Mouse (Mus musculus): ENCODE measurements around the gene Dusp15.

The Dusp15 gene

GRCm38 (mm10) chr2:152933614-152934013 lies 17.9 kb downstream of the Dusp15 start:
- in situ Hi-C loops (cut with MboI; ENCODE audit: low pct_unique_long_range_greater_than_20kb in 1 of 2, low sequenced_read_pairs in 2 of 2, unreplicated experiment in 1 of 2), result no loop called here

DNA sequence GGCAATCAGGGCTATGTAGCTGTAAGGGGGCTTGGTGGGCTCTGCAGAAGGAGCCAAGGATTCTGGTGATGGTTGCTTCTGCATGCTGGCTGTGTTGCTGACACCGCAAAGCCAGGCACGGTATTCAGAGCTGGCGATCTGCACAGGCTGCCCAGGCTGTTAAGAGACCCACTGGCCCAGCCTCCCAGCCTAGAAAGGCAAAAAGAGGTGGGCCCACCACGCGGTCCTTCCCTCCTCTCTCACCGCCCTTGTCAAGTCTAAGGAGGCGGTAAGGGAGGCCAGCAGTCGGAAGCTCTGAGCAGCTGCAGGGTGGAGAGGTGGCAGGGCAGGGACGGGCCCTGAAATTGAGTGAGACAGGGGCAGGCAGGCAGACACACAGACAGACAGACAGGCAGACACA lies 18.4 kb downstream of the Dusp15 start, which contains the start of gene Foxs1:
Gene Foxs1 (minus strand): TSS at position 161 of the 400 bp plus-strand sequence.
- in situ Hi-C loops (cut with MboI; ENCODE audit: low pct_unique_long_range_greater_than_20kb in 1 of 2, low sequenced_read_pairs in 2 of 2, unreplicated experiment in 1 of 2), result no loop called here

DNA sequence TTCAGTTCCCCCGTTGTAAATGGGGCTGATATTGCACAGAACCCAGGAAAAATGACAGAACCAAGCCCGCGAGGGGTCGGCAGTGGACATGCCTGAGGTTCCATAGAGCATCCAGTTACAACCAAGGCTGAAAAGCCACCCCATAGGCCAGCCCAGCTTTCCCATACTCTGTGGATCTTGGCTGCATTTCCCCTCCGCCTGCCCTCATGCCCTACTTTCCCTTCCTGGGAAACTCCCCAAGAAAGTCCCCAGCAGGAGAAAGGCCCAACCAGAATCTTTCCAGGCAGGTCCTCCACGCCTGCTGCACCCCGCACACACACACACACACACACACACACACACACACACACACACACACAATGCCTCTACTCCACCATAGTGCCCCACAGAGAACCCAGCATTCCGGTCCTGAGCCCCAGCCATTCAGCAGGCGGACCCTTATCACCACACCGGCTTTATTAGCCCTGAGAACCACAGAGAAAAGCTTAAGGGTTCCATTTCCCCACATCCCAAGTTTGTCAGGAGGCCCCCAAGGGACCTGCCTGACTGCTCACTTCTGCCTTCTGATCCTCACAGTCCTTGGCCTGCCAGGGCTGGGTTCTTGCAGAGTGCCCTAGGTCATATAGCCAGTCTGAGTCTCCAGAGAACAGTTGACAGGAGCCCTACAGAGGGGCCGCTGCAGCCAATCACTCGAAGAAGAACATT lies 19.9 kb downstream of the Dusp15 start:
- in situ Hi-C loops (cut with MboI; ENCODE audit: low pct_unique_long_range_greater_than_20kb in 1 of 2, low sequenced_read_pairs in 2 of 2, unreplicated experiment in 1 of 2), result no loop called here

DNA sequence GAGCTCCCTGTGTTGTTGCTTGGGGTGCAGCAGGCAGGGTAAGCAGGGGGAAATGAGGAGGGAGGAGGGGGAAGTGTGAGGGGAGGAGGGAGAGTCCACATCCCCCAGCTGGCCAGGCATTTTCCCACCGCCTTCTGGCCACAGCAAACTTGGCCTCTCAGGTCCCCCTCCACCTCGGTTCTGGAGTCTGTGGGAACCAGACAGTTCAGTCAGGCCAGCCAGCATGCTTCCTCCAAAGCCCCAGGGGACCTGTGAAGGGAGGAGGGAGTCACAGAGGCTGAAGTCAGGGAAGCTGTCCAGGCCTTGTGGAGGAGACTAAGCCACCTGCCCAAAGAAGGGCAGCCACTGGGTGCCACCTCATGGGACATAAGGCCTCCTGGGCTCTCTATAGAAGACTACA lies 21.2 kb downstream of the Dusp15 start:
- in situ Hi-C loops (cut with MboI; ENCODE audit: low pct_unique_long_range_greater_than_20kb in 1 of 2, low sequenced_read_pairs in 2 of 2, unreplicated experiment in 1 of 2), result no loop called here

- in situ Hi-C loops (cut with MboI; ENCODE audit: low pct_unique_long_range_greater_than_20kb in 1 of 2, low sequenced_read_pairs in 2 of 2, unreplicated experiment in 1 of 2), result no loop called here
Observed at GRCm38 (mm10) chr2:152928988-152929370, 22.5 kb downstream of the Dusp15 start.

DNA sequence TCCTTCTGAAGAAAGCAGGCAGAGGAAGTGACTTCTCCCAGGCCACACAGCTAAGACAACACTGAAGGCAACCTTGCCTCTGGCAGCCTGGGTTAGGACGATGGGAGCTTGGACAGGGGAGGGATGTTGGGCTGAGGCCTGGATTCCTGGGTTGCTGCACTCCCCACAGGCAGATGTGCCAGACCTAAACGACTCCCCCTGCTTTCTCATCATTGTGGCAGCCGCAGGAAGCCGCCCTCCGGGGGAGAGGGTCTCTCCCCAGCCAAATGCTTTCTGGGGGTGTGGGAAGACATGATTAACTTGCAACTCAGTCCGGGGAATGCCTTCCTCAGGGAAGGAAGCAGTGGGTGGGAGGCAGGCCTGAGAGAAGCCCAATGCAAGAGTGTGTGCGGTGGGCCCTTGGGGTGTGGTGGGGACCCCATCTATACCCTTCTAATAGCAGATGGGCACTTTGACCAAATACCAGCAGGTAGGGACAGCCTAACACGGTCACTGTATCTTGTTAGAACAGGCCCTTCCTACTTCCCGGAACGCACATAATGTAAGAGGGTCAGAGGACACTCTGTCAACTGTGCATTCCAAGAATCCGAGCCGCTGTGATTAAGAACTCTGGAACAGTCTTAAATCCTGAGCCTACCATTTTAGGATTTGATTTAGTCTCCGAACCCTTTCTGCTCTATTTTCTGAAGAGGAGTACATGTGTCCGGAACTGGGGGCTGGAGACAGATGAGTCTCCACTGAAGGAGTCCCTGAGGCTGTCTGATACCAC lies 23.1 kb downstream of the Dusp15 start:
- in situ Hi-C loops (cut with MboI; ENCODE audit: low pct_unique_long_range_greater_than_20kb in 1 of 2, low sequenced_read_pairs in 2 of 2, unreplicated experiment in 1 of 2), result no loop called here

GRCm38 (mm10) chr2:152927371-152927770 lies 24.1 kb downstream of the Dusp15 start:
- in situ Hi-C loops (cut with MboI; ENCODE audit: low pct_unique_long_range_greater_than_20kb in 1 of 2, low sequenced_read_pairs in 2 of 2, unreplicated experiment in 1 of 2), result no loop called here

DNA sequence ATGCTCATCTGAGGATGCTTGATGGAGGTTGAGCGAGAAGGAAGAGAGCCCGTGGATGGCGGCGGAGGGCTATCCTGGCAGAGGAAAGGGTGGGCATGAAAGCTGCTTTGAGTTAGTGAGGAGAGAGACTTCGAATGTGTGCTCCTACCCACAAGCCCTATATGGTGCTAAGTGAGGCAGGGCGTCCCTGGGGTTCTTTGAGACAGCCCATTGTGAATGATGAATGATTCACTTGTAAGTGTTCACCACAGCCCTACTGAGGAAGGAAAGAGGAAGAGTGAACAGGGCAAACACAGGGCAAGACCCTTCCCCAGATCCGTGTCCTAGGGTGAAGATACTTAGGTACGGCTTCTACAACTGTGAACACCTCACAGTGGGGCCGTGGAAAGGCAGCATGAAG lies 24.6 kb downstream of the Dusp15 start:
- in situ Hi-C loops (cut with MboI; ENCODE audit: low pct_unique_long_range_greater_than_20kb in 1 of 2, low sequenced_read_pairs in 2 of 2, unreplicated experiment in 1 of 2), result no loop called here

DNA sequence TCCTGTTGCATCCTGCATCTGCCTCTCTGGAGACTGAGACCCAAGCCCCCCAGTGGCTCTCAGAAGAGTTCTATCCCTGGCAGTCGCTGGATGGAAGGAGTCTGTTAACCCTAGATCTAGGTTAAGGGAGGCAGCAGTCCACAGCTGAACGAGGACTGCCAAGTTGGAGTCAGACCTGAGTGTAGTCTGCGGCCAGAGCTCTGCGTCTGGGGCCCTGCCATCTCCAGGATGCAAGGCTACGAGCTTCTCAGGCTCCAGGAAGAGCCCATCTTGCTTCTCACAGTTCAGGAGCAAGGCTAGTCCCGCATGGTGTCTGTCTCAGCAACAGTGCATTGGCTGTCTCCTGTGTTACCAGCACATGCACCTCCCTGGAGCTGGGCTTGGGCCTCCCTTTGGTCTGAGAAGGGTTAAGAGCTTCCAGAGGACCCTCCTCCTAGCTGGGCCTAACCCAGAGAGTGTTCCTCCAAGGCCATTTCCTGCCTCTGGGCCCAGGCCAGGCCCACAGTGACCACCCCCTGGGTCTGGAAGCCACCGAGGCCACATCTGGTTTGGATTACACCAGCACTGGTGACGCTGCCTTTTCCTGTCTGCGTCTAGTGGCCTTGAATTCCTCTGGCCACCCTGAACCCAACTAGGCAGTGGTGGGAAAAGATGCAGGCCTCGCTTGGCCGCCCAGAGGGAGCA lies 26.2 kb downstream of the Dusp15 start:
- in situ Hi-C loops (cut with MboI; ENCODE audit: low pct_unique_long_range_greater_than_20kb in 1 of 2, low sequenced_read_pairs in 2 of 2, unreplicated experiment in 1 of 2), result no loop called here

DNA sequence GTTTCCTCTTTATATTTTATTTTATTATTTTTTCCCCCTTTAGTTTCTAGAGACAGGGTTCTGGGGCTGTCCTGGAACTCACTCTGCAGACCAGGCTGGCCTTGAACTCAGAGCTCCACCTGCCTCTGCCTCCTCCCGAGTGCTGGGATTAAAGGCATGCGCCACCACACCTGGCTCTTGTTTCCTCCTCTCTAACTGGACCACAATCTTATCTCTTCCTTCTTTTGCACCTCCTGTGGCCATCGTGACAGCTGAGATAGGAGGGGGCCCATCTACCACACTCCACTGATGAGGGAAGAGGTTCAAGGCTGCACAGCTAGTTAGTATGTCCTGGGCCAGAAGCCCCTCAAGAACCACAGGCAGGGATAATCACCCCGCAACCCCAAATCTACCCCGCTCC lies 27.0 kb downstream of the Dusp15 start:
- in situ Hi-C loops (cut with MboI; ENCODE audit: low pct_unique_long_range_greater_than_20kb in 1 of 2, low sequenced_read_pairs in 2 of 2, unreplicated experiment in 1 of 2), result no loop called here

DNA sequence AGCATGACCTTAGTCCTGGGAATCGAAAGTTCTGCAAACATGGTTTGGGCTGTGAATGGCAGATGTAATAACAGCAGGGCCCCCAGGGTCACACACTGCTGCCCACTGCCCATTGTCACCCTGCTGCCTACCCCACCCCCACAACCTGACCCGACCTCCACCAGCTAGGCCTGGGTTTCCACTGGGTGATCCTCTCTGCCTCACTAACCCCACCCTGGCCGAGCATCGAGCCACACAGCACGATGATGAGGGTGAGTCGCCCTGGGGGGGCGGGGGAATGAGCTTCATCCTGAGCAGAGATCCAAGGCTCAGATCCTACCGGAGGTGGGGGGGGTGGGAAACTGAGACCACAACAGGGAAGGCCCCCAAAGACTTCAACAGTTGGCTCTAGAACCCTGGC lies 27.4 kb downstream of the Dusp15 start:
- in situ Hi-C loops (cut with MboI; ENCODE audit: low pct_unique_long_range_greater_than_20kb in 1 of 2, low sequenced_read_pairs in 2 of 2, unreplicated experiment in 1 of 2), result no loop called here

DNA sequence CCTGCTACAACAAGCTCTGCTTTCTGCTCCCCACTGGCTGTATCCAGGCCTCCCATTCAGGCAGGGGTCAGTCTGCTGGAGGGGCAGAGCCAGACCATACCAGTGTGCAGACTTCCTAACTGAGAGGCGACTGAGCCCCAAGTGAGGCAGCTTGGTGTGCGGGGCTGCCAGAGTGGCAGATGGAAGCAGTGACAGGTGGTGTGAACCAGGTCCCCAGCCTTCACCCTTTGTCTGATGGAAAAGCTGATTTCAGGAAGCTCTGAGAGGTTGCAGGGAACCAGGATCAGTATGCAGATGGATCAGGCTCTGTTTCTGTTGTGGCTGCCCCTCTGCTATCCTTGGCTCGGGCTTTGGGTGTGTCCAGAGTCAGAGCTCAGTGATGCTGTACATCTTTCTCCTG lies 27.9 kb downstream of the Dusp15 start:
- in situ Hi-C loops (cut with MboI; ENCODE audit: low pct_unique_long_range_greater_than_20kb in 1 of 2, low sequenced_read_pairs in 2 of 2, unreplicated experiment in 1 of 2), result no loop called here

- in situ Hi-C loops (cut with MboI; ENCODE audit: low pct_unique_long_range_greater_than_20kb in 1 of 2, low sequenced_read_pairs in 2 of 2, unreplicated experiment in 1 of 2), result no loop called here
Observed at GRCm38 (mm10) chr2:152922376-152922775, 29.1 kb downstream of the Dusp15 start.

GRCm38 (mm10) chr2:152917671-152918070 lies 33.8 kb downstream of the Dusp15 start:
- in situ Hi-C loops (cut with MboI; ENCODE audit: low pct_unique_long_range_greater_than_20kb in 1 of 2, low sequenced_read_pairs in 2 of 2, unreplicated experiment in 1 of 2), result loop anchor here (5.0 to 10.0 kb wide), 4 partner anchors 127 to 227 kb away; no protein-coding TSS in a partner anchor

GRCm38 (mm10) chr2:152916111-152916510 lies 35.4 kb downstream of the Dusp15 start:
- in situ Hi-C loops (cut with MboI; ENCODE audit: low pct_unique_long_range_greater_than_20kb in 1 of 2, low sequenced_read_pairs in 2 of 2, unreplicated experiment in 1 of 2), result loop anchor here (5.0 to 10.0 kb wide), 4 partner anchors 129 to 229 kb away; no protein-coding TSS in a partner anchor

GRCm38 (mm10) chr2:152915453-152915852 lies 36.0 kb downstream of the Dusp15 start:
- in situ Hi-C loops (cut with MboI; ENCODE audit: low pct_unique_long_range_greater_than_20kb in 1 of 2, low sequenced_read_pairs in 2 of 2, unreplicated experiment in 1 of 2), result loop anchor here (5.0 to 10.0 kb wide), 4 partner anchors 129 to 229 kb away; no protein-coding TSS in a partner anchor

DNA sequence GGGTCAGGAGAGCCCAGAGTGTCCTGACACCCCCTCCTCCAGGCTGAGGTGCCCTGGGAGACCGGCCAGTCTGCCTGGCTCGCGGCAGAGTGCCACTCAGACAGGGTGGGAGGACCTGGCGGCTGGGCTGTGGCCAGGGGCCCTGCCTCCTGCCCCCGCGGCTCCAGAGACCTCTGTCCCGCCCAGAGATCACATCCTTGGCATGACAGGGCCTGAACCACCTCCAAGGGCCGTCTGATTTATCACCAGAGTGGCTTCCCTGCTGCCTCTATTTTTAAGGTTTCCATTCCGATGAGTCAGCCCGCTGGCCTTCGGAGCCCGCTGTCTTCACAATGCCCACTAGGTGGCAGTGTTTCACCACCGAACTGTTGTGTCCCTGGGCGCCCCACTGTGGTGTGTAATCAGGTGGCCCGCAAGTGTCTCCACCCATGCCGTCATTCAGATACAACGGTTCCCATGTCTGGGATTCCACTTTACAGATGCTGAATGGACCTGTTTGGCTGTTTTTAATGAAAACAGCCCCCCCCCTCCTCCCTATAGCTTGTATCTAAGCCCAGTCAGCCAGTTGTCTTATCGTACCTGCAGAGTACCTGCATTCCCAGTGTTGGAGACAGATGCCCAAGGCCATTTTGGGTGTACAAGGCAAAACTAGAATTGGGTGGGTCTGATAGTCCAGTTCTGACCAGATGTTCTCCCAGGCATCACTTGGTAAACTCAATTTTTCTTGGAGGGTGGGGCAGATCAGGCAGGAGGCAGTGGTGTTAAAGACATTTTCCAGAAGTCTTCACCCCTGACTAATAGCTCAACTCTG lies 37.0 kb downstream of the Dusp15 start:
- in situ Hi-C loops (cut with MboI; ENCODE audit: low pct_unique_long_range_greater_than_20kb in 1 of 2, low sequenced_read_pairs in 2 of 2, unreplicated experiment in 1 of 2), result loop anchor here (5.0 to 10.0 kb wide), 4 partner anchors 130 to 230 kb away; no protein-coding TSS in a partner anchor

DNA sequence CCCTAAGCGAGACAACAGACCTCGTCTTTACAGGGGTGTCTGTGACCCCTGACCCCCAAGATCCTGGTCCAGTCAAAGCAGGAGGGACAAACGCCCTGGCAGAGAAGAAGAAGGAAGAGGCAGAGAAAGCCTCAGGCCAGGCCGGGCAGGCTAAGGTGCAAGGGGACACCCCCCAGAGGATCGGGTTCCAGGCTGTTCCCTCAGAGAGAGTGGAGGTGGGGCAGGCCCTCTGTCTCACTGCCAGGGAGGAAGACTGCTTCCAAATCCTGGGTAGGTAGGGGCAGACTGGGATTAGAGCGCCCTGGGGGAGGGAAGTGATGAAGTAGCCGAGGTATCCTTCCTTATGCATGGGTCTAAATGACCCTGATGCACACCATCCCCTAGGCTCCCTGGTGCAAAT lies 38.0 kb downstream of the Dusp15 start:
- in situ Hi-C loops (cut with MboI; ENCODE audit: low pct_unique_long_range_greater_than_20kb in 1 of 2, low sequenced_read_pairs in 2 of 2, unreplicated experiment in 1 of 2), result loop anchor here (10.0 kb wide), 3 partner anchors 131 to 231 kb away; no protein-coding TSS in a partner anchor
